Mouse (Mus musculus): Measurements from ENCODE around the gene Traf1. TPM values are rescaled to one million over a fixed set of nuclear protein-coding genes. Genes with fewer than 3 reads are reported as not detected.
A peak's percentile ranks its signal among the peaks of the same experiment; 100 is the strongest.

Gene Traf1
- total and polyA plus RNA-seq, 2 experiments from 2014 or later: 2.6 to 3.9 TPM

GRCm38 (mm10) chr2:34899682-34900081 is 61.9 kb downstream of the Traf1 start:
- 80% methylated on average over 11 of the region's 11 CpGs for WGBS
- Histone ChIP-seq H3K4me3 (ENCODE audit: low read length) (no peak overlapping the region), H3K4me2 (ENCODE audit: low read depth, low read length) (no peak overlapping the region), H3K27ac (no peak overlapping the region), H3K27me3 (ENCODE audit: insufficient read depth, low read length) (no peaks in the 10 kb centered on the region), H3K9ac (replicated peaks; ENCODE audit: low read length) (no peak overlapping the region), H3K36me3 (ENCODE audit: insufficient read depth, low read length) (no peaks in the 10 kb centered on the region), H3K9me3 (ENCODE audit: low read length) (no peaks in the 10 kb centered on the region), H3K4me1 (ENCODE audit: insufficient read depth, low read length) (peaks cover 7% of the 10 kb centered on the region; the same call in 1 of the 2 replicates)
- DNase-seq (ENCODE audit: low spot score): no peak
- TF ChIP-seq CTCF (IDR thresholded peaks at IDR 0.05; ENCODE audit: low read depth): no peak
- ATAC-seq: no peak

GRCm38 (mm10) chr2:34897820-34898219 is 63.8 kb downstream of the Traf1 start:
- H3K9me3 ChIP-seq (ENCODE audit: low read length): no peaks in the 10 kb centered on the region
- ATAC-seq (no peak), DNase-seq (ENCODE audit: low spot score) (peak; percentile 31)
- H3K9ac ChIP-seq (replicated peaks; ENCODE audit: low read length): no peak overlapping the region
- no peaks in the 10 kb centered on the region for H3K36me3 ChIP-seq (ENCODE audit: insufficient read depth, low read length)
- H3K4me3 ChIP-seq (ENCODE audit: low read length): no peak overlapping the region
- H3K4me2 ChIP-seq (ENCODE audit: low read depth, low read length): no peak overlapping the region
- no peaks in the 10 kb centered on the region for H3K4me1 ChIP-seq (ENCODE audit: insufficient read depth, low read length)
- H3K27ac ChIP-seq: no peak overlapping the region
- peak; percentile 62 for TF ChIP-seq CTCF (IDR thresholded peaks at IDR 0.05; ENCODE audit: low read depth)
- H3K27me3 ChIP-seq (ENCODE audit: insufficient read depth, low read length): no peaks in the 10 kb centered on the region
- 25% methylated on average over 10 of the region's 10 CpGs for WGBS

- Histone ChIP-seq H3K4me2 (ENCODE audit: low read depth, low read length) (no peak overlapping the region), H3K36me3 (ENCODE audit: insufficient read depth, low read length) (no peaks in the 10 kb centered on the region), H3K9me3 (ENCODE audit: low read length) (no peaks in the 10 kb centered on the region), H3K4me3 (ENCODE audit: low read length) (no peak overlapping the region), H3K27me3 (ENCODE audit: insufficient read depth, low read length) (no peaks in the 10 kb centered on the region), H3K27ac (no peak overlapping the region), H3K4me1 (ENCODE audit: insufficient read depth, low read length) (no peaks in the 10 kb centered on the region), H3K9ac (replicated peaks; ENCODE audit: low read length) (no peak overlapping the region)
- DNase-seq (ENCODE audit: low spot score) (no peak), ATAC-seq (no peak)
- 73% methylated on average over 17 of the region's 17 CpGs for WGBS
- TF ChIP-seq CTCF (IDR thresholded peaks at IDR 0.05; ENCODE audit: low read depth): no peak
Observed at GRCm38 (mm10) chr2:34896821-34897460, 64.6 kb downstream of the Traf1 start.

- no peak for ATAC-seq
Observed at GRCm38 (mm10) chr2:34895503-34896113, 66.0 kb downstream of the Traf1 start.

GRCm38 (mm10) chr2:34893950-34894349 is 67.6 kb downstream of the Traf1 start:
- H3K36me3 ChIP-seq (ENCODE audit: insufficient read depth, low read length): no peaks in the 10 kb centered on the region
- H3K4me3 ChIP-seq (ENCODE audit: low read length): no peak overlapping the region
- H3K4me1 ChIP-seq (ENCODE audit: insufficient read depth, low read length): no peaks in the 10 kb centered on the region
- WGBS: 81% methylated on average over 5 of the region's 5 CpGs
- H3K9me3 ChIP-seq (ENCODE audit: low read length): no peaks in the 10 kb centered on the region
- no peak for TF ChIP-seq CTCF (IDR thresholded peaks at IDR 0.05; ENCODE audit: low read depth)
- H3K27me3 ChIP-seq (ENCODE audit: insufficient read depth, low read length): no peaks in the 10 kb centered on the region
- no peak overlapping the region for H3K27ac ChIP-seq
- DNase-seq (ENCODE audit: low spot score) (no peak), ATAC-seq (no peak)
- no peak overlapping the region for H3K9ac ChIP-seq (replicated peaks; ENCODE audit: low read length)
- H3K4me2 ChIP-seq (ENCODE audit: low read depth, low read length): no peak overlapping the region

More at GRCm38 (mm10) chr2:34895503-34896113, 66.0 kb downstream of the Traf1 start:
- DNase-seq (ENCODE audit: low spot score): no peak
- Histone ChIP-seq H3K27me3 (ENCODE audit: insufficient read depth, low read length) (no peaks in the 10 kb centered on the region), H3K9me3 (ENCODE audit: low read length) (no peaks in the 10 kb centered on the region), H3K36me3 (ENCODE audit: insufficient read depth, low read length) (no peaks in the 10 kb centered on the region), H3K4me3 (ENCODE audit: low read length) (no peak overlapping the region), H3K27ac (no peak overlapping the region), H3K4me2 (ENCODE audit: low read depth, low read length) (no peak overlapping the region), H3K4me1 (ENCODE audit: insufficient read depth, low read length) (no peaks in the 10 kb centered on the region), H3K9ac (replicated peaks; ENCODE audit: low read length) (no peak overlapping the region)
- no peak for TF ChIP-seq CTCF (IDR thresholded peaks at IDR 0.05; ENCODE audit: low read depth)
- WGBS: 81% methylated on average over 19 of the region's 19 CpGs

Other genes starting within 250 kb of the Traf1 start
- gene Gapvd1, start 206.5 kb downstream of the Traf1 start, total RNA-seq (2014; rRNA removed): 71.2 and 74.0 TPM in 2 replicates
- gene Gapvd1, start 206.5 kb downstream of the Traf1 start, polyA plus RNA-seq (2015; fragmentation: Nextera tagmentation; extraction: Ambion mirVana): 79.8 and 80.8 TPM in 2 replicates
- 148 and 186 TPM in 2 replicates for gene Hspa5, start 189.8 kb downstream of the Traf1 start, total RNA-seq (2014; rRNA removed)
- 321 and 322 TPM in 2 replicates for gene Hspa5, start 189.8 kb downstream of the Traf1 start, polyA plus RNA-seq (2015; fragmentation: Nextera tagmentation; extraction: Ambion mirVana)
- gene Rabepk, start 161.9 kb downstream of the Traf1 start, total RNA-seq (2014; rRNA removed): 15.8 and 19.0 TPM in 2 replicates
- 28.2 and 28.8 TPM in 2 replicates for gene Rabepk, start 161.9 kb downstream of the Traf1 start, polyA plus RNA-seq (2015; fragmentation: Nextera tagmentation; extraction: Ambion mirVana)
- gene Fbxw2, start 135.5 kb downstream of the Traf1 start, total RNA-seq (2014; rRNA removed): 94.9 and 112 TPM in 2 replicates
- gene Fbxw2, start 135.5 kb downstream of the Traf1 start, polyA plus RNA-seq (2015; fragmentation: Nextera tagmentation; extraction: Ambion mirVana): 111 and 118 TPM in 2 replicates
- 0.16 TPM in 1 of 2 replicates, not detected in the other for gene Gm34653, start 128.8 kb downstream of the Traf1 start, total RNA-seq (2014; rRNA removed)
- gene Gm34653, start 128.8 kb downstream of the Traf1 start, polyA plus RNA-seq (2015; fragmentation: Nextera tagmentation; extraction: Ambion mirVana): 0.09 TPM in 1 of 2 replicates, not detected in the other
- 0.26 and 0.65 TPM in 2 replicates for gene Cutal, start 87.4 kb downstream of the Traf1 start, total RNA-seq (2014; rRNA removed)
- 0.20 and 0.37 TPM in 2 replicates for gene Cutal, start 87.4 kb downstream of the Traf1 start, polyA plus RNA-seq (2015; fragmentation: Nextera tagmentation; extraction: Ambion mirVana)
- gene Psmd5, start 86.8 kb downstream of the Traf1 start, total RNA-seq (2014; rRNA removed): 37.6 and 39.4 TPM in 2 replicates
- gene Psmd5, start 86.8 kb downstream of the Traf1 start, polyA plus RNA-seq (2015; fragmentation: Nextera tagmentation; extraction: Ambion mirVana): 74.6 and 80.0 TPM in 2 replicates
- gene Phf19, start 47.7 kb downstream of the Traf1 start, total RNA-seq (2014; rRNA removed): 1.7 and 2.5 TPM in 2 replicates
- gene Phf19, start 47.7 kb downstream of the Traf1 start, polyA plus RNA-seq (2015; fragmentation: Nextera tagmentation; extraction: Ambion mirVana): 1.3 and 3.1 TPM in 2 replicates
- 0.10 and 1.3 TPM in 2 replicates for gene Hc, start 99.7 kb upstream of the Traf1 start, total RNA-seq (2014; rRNA removed)
- 0.63 and 0.69 TPM in 2 replicates for gene Hc, start 99.7 kb upstream of the Traf1 start, polyA plus RNA-seq (2015; fragmentation: Nextera tagmentation; extraction: Ambion mirVana)
- 0.29 TPM in 1 of 2 replicates, not detected in the other for gene AI182371, start 139.8 kb upstream of the Traf1 start, total RNA-seq (2014; rRNA removed)
- 0.30 and 0.48 TPM in 2 replicates for gene AI182371, start 139.8 kb upstream of the Traf1 start, polyA plus RNA-seq (2015; fragmentation: Nextera tagmentation; extraction: Ambion mirVana)
- gene Cntrl, start 147.7 kb upstream of the Traf1 start, total RNA-seq (2014; rRNA removed): 6.5 and 10.5 TPM in 2 replicates
- gene Cntrl, start 147.7 kb upstream of the Traf1 start, polyA plus RNA-seq (2015; fragmentation: Nextera tagmentation; extraction: Ambion mirVana): 9.0 and 10.7 TPM in 2 replicates
- 65.2 and 79.8 TPM in 2 replicates for gene Rab14, start 239.3 kb upstream of the Traf1 start, total RNA-seq (2014; rRNA removed)
- 495 and 511 TPM in 2 replicates for gene Rab14, start 239.3 kb upstream of the Traf1 start, polyA plus RNA-seq (2015; fragmentation: Nextera tagmentation; extraction: Ambion mirVana)